Mouse (Mus musculus) neural tube, embryonic 12.5 days (tissue): ENCODE measurements around the gene Gpr132. TPM values are rescaled to one million over a fixed set of nuclear protein-coding genes. Genes with fewer than 3 reads are reported as not detected.

Source experiments
- ATAC-seq: fragments of 200-750 bp; cut with Nextera tagmentation; 2 replicates; pipeline ENCODE4 v1.8.0; 2017; ENCODE audit warnings: low read depth, mild to moderate bottlenecking, moderate TSS enrichment, moderate library complexity; ENCODE audit not compliant: low FRiP score
- H3K27ac ChIP-seq: fragments of 300-500 bp; sonication (generic); 2 replicates; pipeline ENCODE4 v1.5.1; 2016
- H3K27me3 ChIP-seq: fragments of 300-500 bp; sonication (generic); replicated peaks from 2 replicates; pipeline ENCODE4 v1.6.1; 2016; ENCODE audit warnings: mild to moderate bottlenecking
- H3K36me3 ChIP-seq: fragments of 300-500 bp; sonication (generic); 2 replicates; pipeline ENCODE4 v1.6.1; 2016; ENCODE audit warnings: mild to moderate bottlenecking
- H3K4me1 ChIP-seq: fragments of 300-500 bp; sonication (generic); 2 replicates; pipeline ENCODE4 v1.6.1; 2016
- H3K4me2 ChIP-seq: fragments of 300-500 bp; sonication (generic); replicated peaks from 2 replicates; pipeline ENCODE4 v1.6.1; 2016; ENCODE audit warnings: mild to moderate bottlenecking
- H3K4me3 ChIP-seq: fragments of 300-500 bp; sonication (generic); 2 replicates; pipeline ENCODE4 v1.5.1; 2016
- H3K9ac ChIP-seq: fragments of 300-500 bp; sonication (generic); 2 replicates; pipeline ENCODE4 v1.6.1; 2016; ENCODE audit warnings: mild to moderate bottlenecking
- H3K9me3 ChIP-seq: fragments of 300-500 bp; sonication (generic); 2 replicates; pipeline ENCODE4 v1.6.1; 2016; ENCODE audit warnings: mild to moderate bottlenecking
- WGBS: fragments of 180-500 bp; shearing (Covaris S2); methylation state at CpG from one replicate; pipeline ENCODE4 v1.1.7; 2016; 5-methylcytosine and 5-hydroxymethylcytosine counted together
- polyA plus RNA-seq: library from polyadenylated mRNA; unstranded; fragments of >200 nt; fragmentation: Nextera tagmentation; extraction: Ambion mirVana; gene quantifications from 2 replicates; pipeline ENCODE4 v1.2.1, GENCODE M21; 2016

The Gpr132 gene
- not detected in 2 replicates for polyA plus RNA-seq

DNA sequence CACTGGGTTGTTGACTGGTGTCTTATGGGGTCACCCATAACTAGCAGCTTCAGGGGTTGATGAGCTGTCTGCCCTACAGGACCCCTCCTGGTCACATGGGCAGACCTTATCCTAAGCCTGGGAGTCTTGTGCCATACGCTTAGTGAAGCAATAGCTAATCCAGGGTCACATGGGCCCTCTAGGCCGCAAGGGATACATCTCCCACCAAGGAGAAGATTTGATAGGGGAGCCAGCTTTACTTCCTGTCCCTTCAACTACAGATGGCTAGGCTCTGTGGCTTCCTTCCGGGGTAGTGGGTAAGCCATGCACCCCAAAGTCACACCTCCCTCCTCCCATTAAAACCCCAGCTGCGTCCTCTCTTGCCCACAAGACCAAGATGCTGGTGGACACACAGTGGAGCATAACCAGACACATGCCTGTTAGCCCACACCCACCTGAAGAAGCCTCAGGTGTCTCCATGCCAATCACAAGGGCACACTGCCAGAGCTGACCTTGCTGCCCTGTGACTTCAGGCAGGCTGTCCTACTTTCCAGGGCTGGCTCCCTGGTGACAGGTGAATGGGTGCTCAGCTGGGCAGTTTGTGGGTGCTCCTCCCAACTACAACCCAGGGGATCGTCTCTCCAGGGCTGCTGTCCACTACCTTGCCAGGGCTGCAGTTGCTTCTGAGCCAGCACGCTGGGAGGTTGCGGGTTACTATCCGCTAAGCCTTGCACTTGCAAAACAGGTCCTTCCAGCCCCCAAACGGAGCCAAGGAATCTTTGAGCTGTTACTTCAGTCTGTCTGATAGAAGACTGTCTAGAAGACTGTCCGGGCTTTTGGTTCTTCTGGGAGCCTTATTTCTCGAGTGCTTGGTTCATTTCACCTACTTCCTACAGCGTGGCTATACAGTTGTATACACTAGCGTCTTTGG, at the start of gene Gpr132:
Gpr132 (minus strand) TSS at position 51 of the 910 bp plus-strand sequence.
- 70% methylated on average over 13 of the region's 13 CpGs for WGBS
- no peak for ATAC-seq
- no peaks in the 10 kb centered on the region for H3K36me3 ChIP-seq
- peaks cover 5% of the 10 kb centered on the region for H3K4me1 ChIP-seq
- no peak within 1 kb of the TSS for H3K4me3 ChIP-seq
- no peak within 1 kb of the TSS for H3K27ac ChIP-seq
- no peaks in the 10 kb centered on the region for H3K9me3 ChIP-seq
- H3K27me3 ChIP-seq = peaks cover 11% of the 10 kb centered on the region
- no peak within 1 kb of the TSS for H3K9ac ChIP-seq
- no peak within 1 kb of the TSS for H3K4me2 ChIP-seq

DNA sequence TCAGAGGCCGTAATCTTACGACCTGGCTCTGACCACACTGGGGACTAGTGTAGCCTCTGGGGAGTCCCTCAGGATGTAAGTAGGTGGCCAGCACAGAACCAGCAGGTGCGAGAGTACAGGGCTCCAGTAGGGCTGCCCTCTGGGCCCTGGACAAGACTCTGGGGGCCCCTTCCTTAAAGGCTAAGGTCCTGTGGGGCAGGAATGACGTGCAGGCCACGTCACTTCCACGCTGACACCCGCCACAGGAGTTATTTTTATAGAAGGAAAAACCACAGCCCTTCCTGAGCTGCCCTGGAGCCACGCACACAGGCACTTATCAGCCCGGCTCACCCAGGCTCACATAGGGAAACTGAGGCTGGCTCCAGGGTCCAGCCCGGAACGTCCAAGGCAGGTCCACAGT, 49.5 kb upstream of the Gpr132 start:
- Histone ChIP-seq H3K27ac (no peak overlapping the region), H3K4me3 (no peak overlapping the region), H3K9me3 (no peaks in the 10 kb centered on the region), H3K27me3 (no peaks in the 10 kb centered on the region), H3K36me3 (peaks cover 29% of the 10 kb centered on the region), H3K4me2 (no peak overlapping the region), H3K4me1 (peaks cover 14% of the 10 kb centered on the region; the same call in 1 of the 2 replicates), H3K9ac (no peak overlapping the region)
- 78% methylated on average over 11 of the region's 11 CpGs for WGBS
- ATAC-seq = no peak

DNA sequence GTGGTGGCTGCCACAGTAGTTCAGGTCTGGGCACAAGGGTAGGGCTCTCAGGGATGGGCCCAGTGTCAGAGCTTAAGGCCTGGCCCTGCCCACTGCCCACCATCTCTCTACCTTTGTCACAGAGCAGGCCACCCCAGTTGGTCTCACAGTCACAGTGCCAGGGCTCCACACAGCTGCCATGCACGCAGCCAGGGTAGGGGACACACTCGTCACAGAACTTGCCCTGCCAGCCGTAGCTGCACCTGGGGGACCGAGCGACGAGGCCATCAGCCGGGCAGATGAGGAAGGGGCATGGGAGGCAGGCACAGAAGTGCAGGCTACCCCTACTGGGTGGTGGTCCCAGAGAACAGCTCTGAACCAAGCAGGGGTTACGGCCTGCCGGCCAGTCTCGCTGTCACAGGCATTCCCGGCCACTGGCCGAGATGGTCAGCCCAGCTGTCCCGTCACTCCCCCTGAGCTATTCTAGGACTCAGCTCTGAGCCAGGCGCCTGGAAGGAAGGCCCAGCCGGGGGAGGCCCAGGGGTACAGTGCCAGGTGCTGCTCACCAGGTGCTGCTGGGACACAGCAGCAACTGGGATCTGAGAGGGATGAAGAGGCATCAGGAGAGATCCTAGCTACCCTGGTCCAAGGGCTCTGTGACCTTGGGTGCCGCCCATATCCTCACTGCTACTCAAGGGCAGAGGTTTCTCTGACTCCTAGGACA, 48.8 kb upstream of the Gpr132 start:
- 89% methylated on average over 16 of the region's 16 CpGs for WGBS
- Histone ChIP-seq H3K4me1 (peaks cover 8% of the 10 kb centered on the region; the same call in 1 of the 2 replicates), H3K9me3 (no peaks in the 10 kb centered on the region), H3K36me3 (peaks cover 36% of the 10 kb centered on the region), H3K9ac (no peak overlapping the region), H3K27ac (no peak overlapping the region), H3K4me2 (no peak overlapping the region), H3K4me3 (no peak overlapping the region), H3K27me3 (no peaks in the 10 kb centered on the region)
- no peak for ATAC-seq

DNA sequence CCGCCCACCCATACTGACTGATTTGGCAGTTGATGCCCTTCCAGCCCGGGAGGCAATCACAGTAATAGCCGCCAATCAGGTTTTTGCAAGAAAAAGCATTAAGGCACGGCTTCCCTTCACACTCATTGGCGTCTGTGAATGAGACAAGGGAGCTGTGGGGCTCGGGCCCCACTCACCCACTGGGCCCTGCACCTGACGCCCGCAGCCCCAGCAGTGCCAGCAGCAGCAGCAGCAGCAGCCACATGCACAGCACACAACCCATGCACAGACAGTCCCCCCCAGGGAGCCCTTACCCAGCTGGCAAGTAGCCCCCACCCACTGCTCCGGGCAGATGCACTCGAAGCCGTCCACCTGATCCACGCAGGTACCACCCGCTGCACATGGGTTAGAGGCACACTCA, 47.6 kb upstream of the Gpr132 start:
- H3K9me3 ChIP-seq = no peaks in the 10 kb centered on the region
- H3K27ac ChIP-seq = no peak overlapping the region
- H3K4me1 ChIP-seq = peaks cover 6% of the 10 kb centered on the region; the same call in 1 of the 2 replicates
- H3K4me2 ChIP-seq = no peak overlapping the region
- 62% methylated on average over 13 of the region's 13 CpGs for WGBS
- H3K4me3 ChIP-seq = no peak overlapping the region
- 0 out of 2 replicates have a peak, but pooled peaks have one; percentile 27 for ATAC-seq
- H3K9ac ChIP-seq = no peak overlapping the region
- H3K36me3 ChIP-seq = peaks cover 48% of the 10 kb centered on the region
- H3K27me3 ChIP-seq = no peaks in the 10 kb centered on the region

DNA sequence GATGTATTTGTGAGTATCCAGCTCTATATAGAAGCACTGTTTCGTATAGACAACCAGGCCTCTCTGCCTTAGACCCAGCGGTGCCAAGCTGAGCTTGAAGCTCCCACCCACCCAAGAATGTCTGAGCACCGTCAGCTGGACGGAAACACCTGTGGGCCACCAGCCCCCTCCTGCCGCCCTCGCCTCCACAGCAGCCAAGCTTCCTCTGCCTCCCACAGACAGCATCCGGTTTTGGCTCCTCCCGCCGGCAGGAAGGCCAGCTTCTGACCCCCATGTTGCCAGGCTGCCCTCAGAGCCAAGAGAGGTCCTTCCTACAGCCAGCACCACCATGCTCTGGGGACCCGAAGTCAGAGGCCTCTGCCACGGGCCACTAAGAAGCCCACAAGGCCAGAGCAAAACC, 46.5 kb upstream of the Gpr132 start:
- ATAC-seq = no peak
- Histone ChIP-seq H3K9ac (no peak overlapping the region), H3K27me3 (no peaks in the 10 kb centered on the region), H3K9me3 (no peaks in the 10 kb centered on the region), H3K4me3 (no peak overlapping the region), H3K4me2 (no peak overlapping the region), H3K4me1 (peaks cover 6% of the 10 kb centered on the region; the same call in 1 of the 2 replicates), H3K27ac (no peak overlapping the region), H3K36me3 (peaks cover 52% of the 10 kb centered on the region)
- WGBS = 88% methylated on average over 11 of the region's 11 CpGs

DNA sequence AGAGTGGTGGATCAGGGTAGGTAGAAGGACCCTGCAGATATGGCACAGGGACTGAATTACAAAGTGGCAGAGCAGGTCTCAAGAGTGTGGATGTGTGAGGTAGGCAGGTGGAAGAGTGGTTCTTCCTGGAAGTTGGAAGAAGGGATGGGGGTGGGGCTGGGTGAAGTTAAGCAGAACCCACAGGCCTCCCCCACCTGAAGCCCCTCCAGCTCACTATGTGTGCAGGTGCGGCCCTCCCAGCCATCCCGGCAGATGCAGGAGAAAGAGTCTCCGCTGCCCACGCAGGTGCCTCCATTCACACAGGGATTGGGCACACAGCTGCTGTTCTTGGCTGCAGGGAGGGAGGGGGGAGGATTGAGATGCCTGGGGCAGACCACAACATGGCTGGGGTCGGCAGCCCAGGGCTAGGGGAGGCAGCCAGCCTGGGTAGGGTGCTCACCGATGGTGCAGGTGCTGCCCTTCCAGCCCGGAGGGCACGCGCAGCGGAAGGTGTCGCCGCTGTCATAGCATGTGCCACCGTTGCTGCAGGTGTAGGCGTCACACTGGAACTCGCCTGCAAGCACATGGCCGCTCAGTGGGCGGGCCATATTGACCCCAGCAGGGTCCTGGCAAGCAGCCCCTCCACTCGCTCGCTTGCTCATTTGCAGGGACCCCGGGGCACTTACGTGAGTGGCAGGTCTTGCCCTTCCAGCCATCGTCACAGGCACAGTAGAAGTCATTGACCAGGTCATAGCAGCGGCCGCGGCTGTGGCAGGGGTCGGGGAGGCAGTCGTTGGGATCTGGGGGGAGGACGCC, 45.1 kb upstream of the Gpr132 start:
- WGBS = 90% methylated on average over 28 of the region's 28 CpGs
- Histone ChIP-seq H3K27ac (no peak overlapping the region), H3K27me3 (no peaks in the 10 kb centered on the region), H3K36me3 (peaks cover 65% of the 10 kb centered on the region), H3K4me3 (no peak overlapping the region), H3K9me3 (no peaks in the 10 kb centered on the region), H3K4me2 (no peak overlapping the region), H3K9ac (no peak overlapping the region), H3K4me1 (peaks cover 6% of the 10 kb centered on the region; the same call in 1 of the 2 replicates)
- no peak for ATAC-seq

DNA sequence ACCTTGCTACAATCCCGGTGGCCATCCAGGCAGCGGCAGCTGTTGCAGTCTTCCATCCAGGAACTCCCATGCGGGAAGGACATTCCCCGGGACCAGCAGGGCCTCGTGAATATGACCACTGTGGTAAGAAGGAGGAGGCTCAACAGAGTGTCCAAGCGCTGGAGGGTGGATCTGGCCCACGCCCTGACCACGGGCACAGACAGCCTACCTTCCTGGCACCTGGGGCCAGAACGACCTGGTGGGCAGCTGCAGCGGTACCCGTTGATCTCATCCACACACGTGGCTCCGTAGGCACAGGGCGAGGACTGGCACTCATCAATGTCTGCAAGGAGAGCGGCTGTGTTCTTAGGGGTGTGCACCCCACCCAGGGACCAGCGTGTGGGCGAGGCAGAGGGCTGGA, 43.7 kb upstream of the Gpr132 start:
- no peak for ATAC-seq
- Histone ChIP-seq H3K36me3 (peaks cover 67% of the 10 kb centered on the region), H3K4me3 (no peak overlapping the region), H3K4me1 (peaks cover 6% of the 10 kb centered on the region; the same call in 1 of the 2 replicates), H3K27me3 (no peaks in the 10 kb centered on the region), H3K27ac (no peak overlapping the region), H3K4me2 (no peak overlapping the region), H3K9me3 (no peaks in the 10 kb centered on the region), H3K9ac (no peak overlapping the region)
- WGBS = 94% methylated on average over 17 of the region's 17 CpGs

DNA sequence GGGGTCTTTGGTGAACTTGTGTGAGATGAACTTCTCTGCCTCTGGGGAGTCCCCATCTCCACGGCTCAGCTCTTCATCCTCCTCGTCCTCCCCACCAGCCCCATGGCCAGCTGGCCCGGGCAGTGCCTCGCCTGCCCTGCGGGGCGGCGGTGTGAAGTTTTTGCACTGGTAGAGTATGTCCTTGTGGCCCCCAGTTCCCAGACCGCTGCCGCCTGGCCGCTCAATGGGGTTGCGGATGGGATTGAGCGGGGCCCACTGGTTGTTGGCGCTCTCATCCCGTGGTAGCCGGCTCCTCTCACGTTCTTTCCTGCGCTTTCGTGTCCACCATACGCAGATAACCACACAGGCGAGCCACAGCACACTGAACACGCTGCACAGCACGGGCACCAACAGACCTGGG, 41.0 kb upstream of the Gpr132 start:
- ATAC-seq = no peak
- H3K4me1 ChIP-seq = no peaks in the 10 kb centered on the region

DNA sequence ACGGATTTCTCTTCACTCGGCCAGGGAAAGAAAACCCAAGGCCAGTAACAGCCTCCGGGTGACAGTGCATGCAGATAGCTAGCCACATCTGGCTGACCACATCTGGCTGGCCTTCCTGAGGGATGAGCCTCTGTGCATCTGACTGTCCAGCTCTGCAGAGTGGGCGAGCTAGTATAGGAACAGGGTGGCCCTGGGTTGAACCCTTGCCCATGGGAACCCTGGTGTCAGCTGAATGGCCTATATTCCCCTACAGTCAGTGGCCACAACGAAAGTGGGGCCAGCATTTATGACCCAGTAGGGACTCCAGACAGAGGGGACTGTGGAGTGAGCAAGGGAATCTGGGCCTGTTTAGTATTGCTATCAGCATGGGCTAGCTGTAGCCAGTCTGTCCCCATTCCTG, 37.0 kb upstream of the Gpr132 start:
- 83% methylated on average over 5 of the region's 5 CpGs for WGBS
- H3K4me1 ChIP-seq = no peaks in the 10 kb centered on the region
- no peaks in the 10 kb centered on the region for H3K27me3 ChIP-seq
- no peaks in the 10 kb centered on the region for H3K9me3 ChIP-seq
- H3K4me2 ChIP-seq = no peak overlapping the region
- H3K27ac ChIP-seq = no peak overlapping the region
- H3K9ac ChIP-seq = no peak overlapping the region
- no peak for ATAC-seq
- no peak overlapping the region for H3K4me3 ChIP-seq
- H3K36me3 ChIP-seq = peaks cover 20% of the 10 kb centered on the region

More for the DNA sequence above, 41.0 kb upstream of the Gpr132 start:
- Histone ChIP-seq H3K27me3 (no peaks in the 10 kb centered on the region), H3K27ac (no peak overlapping the region), H3K9me3 (no peaks in the 10 kb centered on the region), H3K9ac (no peak overlapping the region), H3K4me3 (no peak overlapping the region), H3K36me3 (peaks cover 59% of the 10 kb centered on the region), H3K4me2 (no peak overlapping the region)
- 97% methylated on average over 22 of the region's 22 CpGs for WGBS

DNA sequence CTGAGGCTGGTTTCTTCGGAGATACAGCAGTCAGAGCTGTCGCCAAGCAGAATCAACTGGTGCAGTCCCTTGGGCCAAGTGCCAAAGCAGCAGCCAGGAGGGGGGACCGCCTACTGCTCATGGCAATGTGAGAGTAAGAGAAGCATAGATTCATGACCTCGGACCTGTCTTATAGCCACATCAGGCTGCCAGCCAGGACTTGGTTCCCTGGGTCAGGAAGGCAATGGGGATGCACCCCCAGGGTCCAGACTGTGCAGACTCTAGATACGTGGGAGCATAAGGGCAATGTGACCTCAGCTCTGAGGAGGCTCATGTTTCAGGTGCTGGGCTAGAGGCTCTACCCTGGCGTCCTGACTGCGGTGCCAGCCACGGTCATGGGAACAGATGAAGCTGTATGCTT, 35.9 kb upstream of the Gpr132 start:
- no peak for ATAC-seq
- 76% methylated on average over 8 of the region's 8 CpGs for WGBS
- peaks cover 9% of the 10 kb centered on the region for H3K36me3 ChIP-seq

DNA sequence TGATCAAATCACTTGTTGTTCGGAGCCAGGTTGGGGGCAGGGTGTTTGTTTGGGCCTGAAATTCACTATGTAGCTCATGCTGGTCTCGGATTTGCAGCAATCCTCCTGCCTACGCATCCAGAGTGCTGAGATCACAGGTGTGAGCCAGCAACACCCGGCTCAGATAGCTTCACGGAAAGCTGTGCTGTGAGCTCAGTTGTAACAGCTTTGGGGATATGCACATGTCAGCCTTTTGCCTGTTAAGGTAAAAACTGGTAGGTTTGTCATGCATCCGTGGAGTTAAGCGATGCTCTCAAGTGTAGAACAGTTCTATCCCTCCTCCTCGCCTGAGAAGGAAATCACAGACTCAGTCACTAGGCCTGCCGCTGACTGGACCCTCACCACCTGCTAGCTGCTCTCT, 32.6 kb upstream of the Gpr132 start:
- ATAC-seq = no peak
- Histone ChIP-seq H3K4me1 (peaks cover 9% of the 10 kb centered on the region), H3K36me3 (no peaks in the 10 kb centered on the region), H3K27me3 (no peaks in the 10 kb centered on the region), H3K4me2 (no peak overlapping the region), H3K27ac (no peak overlapping the region), H3K4me3 (no peak overlapping the region), H3K9me3 (no peaks in the 10 kb centered on the region), H3K9ac (no peak overlapping the region)
- WGBS = 89% methylated on average over 9 of the region's 9 CpGs

More for the DNA sequence above, 35.9 kb upstream of the Gpr132 start:
- Histone ChIP-seq H3K4me1 (no peaks in the 10 kb centered on the region), H3K9ac (no peak overlapping the region), H3K27ac (no peak overlapping the region), H3K27me3 (no peaks in the 10 kb centered on the region), H3K4me2 (no peak overlapping the region), H3K9me3 (no peaks in the 10 kb centered on the region), H3K4me3 (no peak overlapping the region)

DNA sequence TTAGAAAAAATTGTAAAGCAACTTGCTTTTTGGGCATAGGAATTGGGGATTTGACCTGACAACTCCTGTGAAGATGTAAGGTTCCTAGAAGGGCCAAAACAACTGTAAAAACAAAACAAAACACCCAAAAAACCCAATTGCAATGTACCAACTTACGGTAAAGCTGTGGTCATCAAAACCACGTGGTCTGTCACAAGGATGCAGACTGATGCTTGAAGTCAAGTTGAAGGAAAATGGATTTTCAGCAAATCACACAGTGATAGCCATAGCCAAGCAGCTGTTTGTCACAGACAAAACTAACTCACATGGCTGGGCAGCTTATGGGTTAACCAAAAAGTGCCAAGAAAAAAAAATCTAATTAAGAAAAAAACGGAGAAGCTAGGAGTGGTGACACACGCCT, 30.9 kb upstream of the Gpr132 start:
- WGBS = 70% methylated on average over 4 of the region's 4 CpGs
- 0 out of 2 replicates have a peak, but pooled peaks cover 4% of the 10 kb centered on the region for H3K27me3 ChIP-seq
- no peak overlapping the region for H3K4me3 ChIP-seq
- H3K9me3 ChIP-seq = no peaks in the 10 kb centered on the region
- H3K27ac ChIP-seq = no peak overlapping the region
- no peak overlapping the region for H3K4me2 ChIP-seq
- ATAC-seq = no peak
- H3K36me3 ChIP-seq = no peaks in the 10 kb centered on the region
- peaks cover 9% of the 10 kb centered on the region for H3K4me1 ChIP-seq
- no peak overlapping the region for H3K9ac ChIP-seq
